Mouse (Mus musculus): Measurements from ENCODE around the gene Dhx32.

- TF ChIP-seq POLR2A (IDR thresholded peaks at IDR 0.05; ENCODE audit: control insufficient read depth in 1 of 2, insufficient read depth in 1 of 2, low read depth in 1 of 2, low read length in 2 of 2, poor library complexity in 1 of 2), result no peak
- peak; percentile 30 to 59 (median 34) for TF ChIP-seq CTCF (IDR thresholded peaks at IDR 0.05 in 2 of 3, conservative IDR thresholded peaks at IDR 0.05 in 1 of 3; ENCODE audit: control insufficient read depth in 1 of 3, insufficient read depth in 1 of 3, low read depth in 2 of 3, low read length in 3 of 3, poor library complexity in 1 of 3, severe bottlenecking in 1 of 3)
- no peak; the same call in 1 of the 2 replicates for TF ChIP-seq MXI1 (IDR thresholded peaks at IDR 0.05; ENCODE audit: low read depth, low read length)
- TF ChIP-seq TBP (IDR thresholded peaks at IDR 0.05; ENCODE audit: low read depth, low read length), result no peak
- TF ChIP-seq EP300 (IDR thresholded peaks at IDR 0.05; ENCODE audit: low read depth in 1 of 2, low read length in 2 of 2), result no peak
- no peak for TF ChIP-seq MAFK (IDR thresholded peaks at IDR 0.05; ENCODE audit: borderline replicate concordance, low read depth, low read length)
- no peak for TF ChIP-seq KAT2A (conservative IDR thresholded peaks at IDR 0.05; ENCODE audit: low read depth, low read length)
- no peak for TF ChIP-seq POLR2AphosphoS5 (IDR thresholded peaks at IDR 0.05; ENCODE audit: borderline replicate concordance, low read depth, low read length)
- no peak for TF ChIP-seq USF2 (IDR thresholded peaks at IDR 0.05; ENCODE audit: borderline replicate concordance in 1 of 2, insufficient read depth in 1 of 2, low read depth in 1 of 2, low read length in 2 of 2)
- no peak for TF ChIP-seq NRF1 (IDR thresholded peaks at IDR 0.05; ENCODE audit: insufficient read depth, low read depth, low read length, poor library complexity, severe bottlenecking)
- TF ChIP-seq POLR2AphosphoS2 (IDR thresholded peaks at IDR 0.05; ENCODE audit: low read length), result no peak
- no peak for TF ChIP-seq TCF12 (IDR thresholded peaks at IDR 0.05; ENCODE audit: low read depth, low read length)
Observed at GRCm38 (mm10) chr7:133676002-133676401, 106.5 kb downstream of the Dhx32 start.

Measured in MEL (cell line).